Mouse (Mus musculus) brain, embryonic 14.5 days (tissue): Measurements from ENCODE around the gene Cadm4.

ENCODE experiments used
- CTCF ChIP-seq: fragments of 200-500 bp; IDR thresholded peaks from 2 replicates; pipeline ENCODE4 v1.5.1; 2012; ENCODE audit warnings: inconsistent platforms, mild to moderate bottlenecking, moderate library complexity, borderline replicate concordance; ENCODE audit not compliant: insufficient read depth, insufficient read length; ENCODE audit errors: extremely low read depth
- POLR2A ChIP-seq: fragments of 200-500 bp; IDR thresholded peaks from 2 replicates; pipeline ENCODE4 v1.6.1; 2012; ENCODE audit warnings: mild to moderate bottlenecking, inconsistent platforms, borderline replicate concordance; ENCODE audit not compliant: poor library complexity, insufficient read depth, insufficient read length, severe bottlenecking; ENCODE audit errors: extremely low read depth

GRCm38 (mm10) chr7:24474811-24475506 is 6.9 kb upstream of the Cadm4 start:
- TF ChIP-seq CTCF (0 out of 2 replicates have a peak, but pooled peaks have one; percentile 13), POLR2A (no peak)
